Mouse (Mus musculus): ENCODE data around the gene Ttll7. TPM values are rescaled to one million over a fixed set of nuclear protein-coding genes. Genes with fewer than 3 reads are reported as not detected.

Ttll7 gene
- 2.5 and 3.8 TPM in 2 replicates for polyA plus RNA-seq (2014; fragmentation: Nextera tagmentation; extraction: Ambion mirVana)

DNA sequence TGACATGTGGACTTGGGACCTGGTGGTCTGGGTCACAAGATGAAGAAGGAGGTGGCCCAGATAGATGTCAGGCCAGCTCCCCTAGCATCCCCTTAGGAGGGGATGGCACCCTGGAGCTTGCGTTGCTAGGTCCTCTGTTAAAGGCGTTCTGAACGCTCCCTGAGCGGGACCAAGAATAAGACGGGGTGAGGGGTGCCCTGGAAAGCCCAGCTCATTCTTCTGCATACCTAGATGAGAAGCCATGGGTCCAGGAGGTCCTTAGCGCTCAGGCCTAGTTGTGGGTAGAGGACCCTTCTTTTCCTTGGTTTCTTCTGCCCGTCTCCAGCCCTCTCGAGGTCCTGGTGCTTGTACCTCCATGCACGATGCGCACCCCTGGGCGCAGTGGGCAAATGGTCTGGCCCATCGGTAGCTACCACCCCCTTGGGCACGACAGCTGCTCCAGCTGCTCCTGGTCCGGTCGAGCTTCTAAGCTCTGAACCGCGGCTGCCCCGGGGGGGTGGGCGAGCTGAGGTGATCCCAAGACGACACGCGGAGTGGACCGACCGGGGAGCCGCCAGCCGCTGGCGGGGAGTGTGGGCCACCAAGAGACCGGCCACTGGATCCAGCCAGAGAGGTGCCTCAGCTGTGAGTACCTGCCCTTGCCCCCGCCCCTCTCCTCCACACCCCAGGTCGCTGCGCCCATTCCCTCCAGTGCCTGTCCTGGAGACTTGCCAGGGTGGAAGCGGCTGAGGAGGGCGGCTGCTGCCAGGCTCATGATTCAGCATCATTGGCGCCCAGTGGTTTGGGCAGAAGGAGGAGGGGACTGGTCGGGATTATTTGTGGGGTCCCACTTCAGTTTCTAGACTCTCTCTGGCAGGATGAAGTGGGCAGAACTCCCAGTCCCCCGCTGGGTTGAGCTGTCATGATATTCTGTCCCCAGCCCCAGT lies at the start of gene Ttll7:
Gene Ttll7 (plus strand): TSS at position 402 of the 926 bp plus-strand sequence.
- Histone ChIP-seq H3K4me3 (ENCODE audit: low read depth, low read length) (peak within 1 kb of the TSS; percentile 63), H3K9me3 (ENCODE audit: low read depth, low read length) (no peaks in the 10 kb centered on the region), H3K27ac (ENCODE audit: low read depth) (no peak within 1 kb of the TSS), H3K4me2 (peak within 1 kb of the TSS; percentile 84), H3K4me1 (ENCODE audit: insufficient read depth) (no peaks in the 10 kb centered on the region), H3K27me3 (ENCODE audit: insufficient read depth, low read length) (no peaks in the 10 kb centered on the region), H3K9ac (peak within 1 kb of the TSS; percentile 67), H3K36me3 (ENCODE audit: insufficient read depth) (no peaks in the 10 kb centered on the region)
- peak; percentile 98 for ATAC-seq (ENCODE audit: insufficient read depth)
- 1% methylated on average over 36 of the region's 36 CpGs for WGBS
- no peak for TF ChIP-seq CTCF (IDR thresholded peaks at IDR 0.05; ENCODE audit: low read depth)
- DNase-seq = peak; percentile 94

DNA sequence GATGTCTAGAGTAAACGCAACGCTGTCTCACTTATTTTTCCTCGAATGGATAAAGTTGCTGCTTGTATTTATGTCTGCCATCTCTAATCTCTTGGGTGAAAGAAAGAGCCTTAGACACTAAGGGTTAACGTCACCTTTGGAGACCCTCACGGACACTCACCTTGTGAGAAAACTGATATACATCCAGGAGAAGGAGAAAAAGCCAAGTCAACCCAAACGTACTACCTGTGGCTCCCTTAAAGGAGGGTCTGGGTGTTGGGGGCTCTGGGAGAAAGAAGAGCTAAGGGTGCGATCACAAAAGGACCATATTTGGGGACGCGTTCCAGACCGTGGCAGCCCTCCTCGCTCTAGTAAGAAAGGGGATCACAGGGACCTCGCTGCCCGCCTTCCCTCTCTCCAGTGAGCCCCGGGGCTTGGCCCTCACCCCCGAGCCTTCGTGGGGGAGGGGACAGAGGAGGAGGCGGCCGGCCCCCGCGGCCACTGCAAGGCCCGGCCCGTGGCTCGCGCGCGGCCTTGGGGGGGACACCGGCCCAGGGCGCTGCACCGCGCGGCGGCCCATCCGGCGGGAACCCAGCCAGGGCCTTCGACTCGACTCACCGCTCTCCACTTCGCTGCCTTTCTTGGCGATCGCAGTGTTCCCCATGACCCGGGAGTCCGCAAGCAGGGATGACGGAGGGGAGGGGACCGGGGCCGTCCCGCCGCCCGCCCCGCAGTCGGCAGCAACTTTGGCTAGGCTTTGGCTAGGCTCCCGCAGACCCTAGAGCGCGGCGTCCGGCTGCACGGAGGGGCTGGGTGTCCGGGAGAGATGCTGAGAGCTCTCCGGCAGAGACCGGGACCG lies 39.9 kb upstream of the Ttll7 start:
- DNase-seq = peak; percentile 64
- WGBS = under 1% methylated on average over 52 of the region's 60 CpGs

DNA sequence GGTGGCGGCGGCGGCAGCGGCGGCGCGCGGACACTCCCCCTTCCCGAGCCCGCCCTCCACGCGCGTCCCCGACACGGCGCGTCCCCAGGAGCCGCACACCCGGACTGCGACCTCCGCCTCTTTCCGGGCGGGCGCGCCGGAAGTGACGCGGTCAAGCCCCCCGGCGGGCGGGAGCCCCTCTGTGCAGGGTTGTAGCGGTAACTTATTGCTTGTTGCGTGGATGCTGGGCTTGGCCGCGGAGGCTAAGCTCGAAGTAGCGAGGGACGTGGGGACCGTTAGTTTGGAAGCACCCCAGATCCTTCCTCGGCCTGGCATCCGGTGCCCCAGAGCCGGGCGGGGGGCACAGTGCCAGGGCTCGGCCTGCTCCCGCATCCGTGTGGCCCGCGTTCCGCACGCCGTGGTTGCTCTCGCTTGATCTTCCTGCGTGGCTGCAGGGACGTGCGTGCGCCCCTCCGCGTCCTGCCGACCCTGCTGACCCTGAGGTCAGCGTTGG lies 39.2 kb upstream of the Ttll7 start, which contains the start of gene Prkacb:
Gene Prkacb (minus strand): TSS at position 90 of the 493 bp plus-strand sequence.
- ATAC-seq (ENCODE audit: insufficient read depth) (peak; percentile 97), DNase-seq (peak; percentile 95)
- peak within 1 kb of the TSS; percentile 95 for H3K27ac ChIP-seq (ENCODE audit: low read depth)
- peak within 1 kb of the TSS; percentile 83 for H3K4me2 ChIP-seq
- peak within 1 kb of the TSS; percentile 95 for H3K9ac ChIP-seq
- H3K9me3 ChIP-seq (ENCODE audit: low read depth, low read length) = no peaks in the 10 kb centered on the region
- H3K36me3 ChIP-seq (ENCODE audit: insufficient read depth) = no peaks in the 10 kb centered on the region
- peak within 1 kb of the TSS; percentile 92 for H3K4me3 ChIP-seq (ENCODE audit: low read depth, low read length)
- H3K4me1 ChIP-seq (ENCODE audit: insufficient read depth) = no peaks in the 10 kb centered on the region; the same call in 1 of the 2 replicates
- under 1% methylated on average over 52 of the region's 60 CpGs for whole genome bisulfite sequencing
- TF ChIP-seq CTCF (IDR thresholded peaks at IDR 0.05; ENCODE audit: low read depth) = no peak
- H3K27me3 ChIP-seq (ENCODE audit: insufficient read depth, low read length) = no peaks in the 10 kb centered on the region

More for the DNA sequence above, 39.9 kb upstream of the Ttll7 start:
- Histone ChIP-seq H3K36me3 (ENCODE audit: insufficient read depth) (no peaks in the 10 kb centered on the region), H3K27me3 (ENCODE audit: insufficient read depth, low read length) (no peaks in the 10 kb centered on the region), H3K4me2 (peak overlapping the region; percentile 83), H3K9ac (peak overlapping the region; percentile 95), H3K27ac (ENCODE audit: low read depth) (peak overlapping the region; percentile 95), H3K4me1 (ENCODE audit: insufficient read depth) (no peaks in the 10 kb centered on the region; the same call in 1 of the 2 replicates), H3K4me3 (ENCODE audit: low read depth, low read length) (peak overlapping the region; percentile 92), H3K9me3 (ENCODE audit: low read depth, low read length) (no peaks in the 10 kb centered on the region)
- peak; percentile 80 for ATAC-seq (ENCODE audit: insufficient read depth)
- no peak for TF ChIP-seq CTCF (IDR thresholded peaks at IDR 0.05; ENCODE audit: low read depth)

DNA sequence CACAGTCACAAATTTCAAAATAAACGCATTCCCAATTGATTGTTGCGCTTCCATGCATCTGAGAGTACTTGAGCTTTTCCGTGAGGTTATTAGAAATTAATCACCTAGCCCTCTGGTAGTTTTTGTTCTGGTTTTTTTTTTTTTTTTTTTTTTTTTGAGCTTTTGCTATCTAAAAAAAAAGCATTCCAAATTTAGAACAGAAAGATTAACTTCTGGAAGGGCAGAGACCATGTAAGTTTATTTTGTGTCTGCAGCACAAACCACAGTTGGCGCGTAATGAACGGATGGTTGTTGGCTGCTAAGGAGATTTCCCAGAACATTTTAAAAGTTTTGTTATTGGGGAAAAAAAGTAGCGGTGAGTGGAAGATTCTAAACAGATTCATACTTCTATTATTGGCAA lies 38.5 kb upstream of the Ttll7 start:
- no peaks in the 10 kb centered on the region for H3K27me3 ChIP-seq (ENCODE audit: insufficient read depth, low read length)
- peak overlapping the region; percentile 92 for H3K4me3 ChIP-seq (ENCODE audit: low read depth, low read length)
- H3K27ac ChIP-seq (ENCODE audit: low read depth) = peak overlapping the region; percentile 95
- peak overlapping the region; percentile 95 for H3K9ac ChIP-seq
- WGBS = 43% methylated on average over 7 of the region's 7 CpGs
- no peaks in the 10 kb centered on the region for H3K36me3 ChIP-seq (ENCODE audit: insufficient read depth)
- peak overlapping the region; percentile 83 for H3K4me2 ChIP-seq
- ATAC-seq (ENCODE audit: insufficient read depth) = no peak
- no peaks in the 10 kb centered on the region; the same call in 1 of the 2 replicates for H3K4me1 ChIP-seq (ENCODE audit: insufficient read depth)
- H3K9me3 ChIP-seq (ENCODE audit: low read depth, low read length) = no peaks in the 10 kb centered on the region
- DNase-seq = peak; percentile 11
- no peak for TF ChIP-seq CTCF (IDR thresholded peaks at IDR 0.05; ENCODE audit: low read depth)

DNA sequence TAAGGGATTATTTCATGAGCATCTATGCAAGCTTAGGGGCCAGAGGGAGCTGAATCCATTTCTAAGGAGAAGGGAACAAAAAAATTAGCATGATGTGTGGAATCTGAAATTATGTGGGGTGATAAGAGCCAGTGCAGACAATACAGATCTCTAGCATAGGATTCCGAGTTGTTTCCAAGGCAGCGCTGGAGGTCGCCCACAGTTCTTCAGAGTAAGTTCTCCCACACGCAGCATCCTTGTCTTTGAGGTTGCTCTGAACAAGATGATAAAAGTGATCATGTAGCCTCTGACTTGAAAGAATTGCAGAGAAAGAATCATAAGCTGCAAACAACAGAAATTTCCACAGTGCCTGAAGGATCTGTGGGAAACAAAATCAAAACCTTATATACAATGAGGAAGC lies 31.4 kb upstream of the Ttll7 start:
- Histone ChIP-seq H3K4me3 (ENCODE audit: low read depth, low read length) (no peak overlapping the region), H3K4me1 (ENCODE audit: insufficient read depth) (no peaks in the 10 kb centered on the region), H3K9me3 (ENCODE audit: low read depth, low read length) (no peaks in the 10 kb centered on the region), H3K4me2 (no peak overlapping the region), H3K27me3 (ENCODE audit: insufficient read depth, low read length) (no peaks in the 10 kb centered on the region), H3K36me3 (ENCODE audit: insufficient read depth) (no peaks in the 10 kb centered on the region), H3K9ac (no peak overlapping the region), H3K27ac (ENCODE audit: low read depth) (no peak overlapping the region)
- WGBS = 84% methylated on average over 4 of the region's 4 CpGs
- no peak for TF ChIP-seq CTCF (IDR thresholded peaks at IDR 0.05; ENCODE audit: low read depth)
- ATAC-seq (ENCODE audit: insufficient read depth) (no peak), DNase-seq (no peak)

DNA sequence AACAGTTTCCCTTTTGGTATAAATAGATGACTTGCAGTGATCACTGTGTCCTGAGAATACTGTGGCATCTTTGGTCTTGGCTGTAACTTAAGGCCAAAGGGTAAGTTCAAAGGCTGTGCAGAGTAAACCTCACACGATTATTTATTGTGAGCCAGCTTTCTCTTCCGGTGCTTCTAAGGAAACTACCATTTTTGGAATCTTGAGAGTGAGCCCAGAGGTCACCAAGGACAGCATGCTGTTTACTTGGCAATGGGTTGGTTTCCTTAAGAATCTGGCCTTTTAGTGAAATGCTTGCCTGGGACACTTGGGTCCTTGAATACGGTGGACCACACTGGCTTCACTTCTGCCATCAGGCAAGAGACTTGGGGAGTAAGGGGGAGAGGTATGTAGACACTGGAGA lies 9.4 kb upstream of the Ttll7 start:
- Histone ChIP-seq H3K36me3 (ENCODE audit: insufficient read depth) (no peaks in the 10 kb centered on the region), H3K27me3 (ENCODE audit: insufficient read depth, low read length) (no peaks in the 10 kb centered on the region), H3K4me3 (ENCODE audit: low read depth, low read length) (no peak overlapping the region), H3K4me1 (ENCODE audit: insufficient read depth) (no peaks in the 10 kb centered on the region), H3K9me3 (ENCODE audit: low read depth, low read length) (no peaks in the 10 kb centered on the region), H3K9ac (no peak overlapping the region), H3K4me2 (no peak overlapping the region), H3K27ac (ENCODE audit: low read depth) (no peak overlapping the region)
- no peak for TF ChIP-seq CTCF (IDR thresholded peaks at IDR 0.05; ENCODE audit: low read depth)
- ATAC-seq (ENCODE audit: insufficient read depth) (no peak), DNase-seq (peak; percentile 47)
- 15% methylated on average over 3 of the region's 3 CpGs for WGBS

All from lung, embryonic 14.5 days (tissue).